In the genomic region with DNA sequence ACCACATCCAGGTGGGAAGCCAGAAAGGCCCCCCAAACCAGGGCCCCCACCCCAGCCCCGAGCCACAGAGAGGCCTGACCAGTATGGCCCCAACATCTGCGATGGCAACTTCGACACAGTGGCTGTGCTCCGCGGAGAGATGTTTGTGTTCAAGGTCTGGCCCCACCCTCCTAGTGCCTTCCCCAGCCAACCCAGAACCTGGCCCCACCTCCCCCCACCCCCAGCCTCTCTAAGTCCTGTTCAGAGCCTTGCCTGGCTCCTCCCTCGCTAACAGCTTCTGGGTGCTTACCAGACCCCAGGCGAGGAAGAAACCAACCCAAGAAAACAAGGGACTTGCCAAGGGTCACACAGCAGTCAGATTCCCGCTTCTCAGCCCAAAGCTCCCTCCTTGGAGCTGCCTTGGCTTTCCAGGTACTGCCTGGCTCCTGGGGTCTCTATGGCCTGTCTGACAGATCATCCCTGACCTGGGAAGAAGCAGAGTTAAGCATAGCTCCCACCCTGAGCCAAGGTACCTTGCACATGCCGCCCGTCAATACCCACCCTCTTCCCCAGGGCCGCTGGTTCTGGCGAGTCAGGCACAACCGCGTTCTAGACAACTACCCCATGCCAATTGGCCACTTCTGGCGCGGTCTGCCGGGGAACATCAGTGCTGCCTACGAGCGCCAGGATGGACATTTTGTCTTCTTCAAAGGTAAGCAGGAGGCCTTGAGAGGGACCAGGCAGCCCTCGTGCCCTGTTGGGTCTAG, we compare ENCODE assay signal across 11 mouse cellular contexts. TPM values are rescaled to one million over a fixed set of nuclear protein-coding genes. Genes with fewer than 3 reads are reported as not detected.
A peak's percentile ranks its signal among the peaks of the same experiment; 100 is the strongest.
DNase-seq lines count a peak whose midpoint lies in the region; ATAC-seq lines count a peak whose summit lies in the region.
"Had no signal": no experiment of that assay in that cellular context is flagged by ENCODE, and none has a peak within 500 bp of the region (broad histone marks: within the 10 kb centered on the region; RNA-seq: fewer than 3 reads in every experiment).

No protein-coding gene starts in this region.

- H3K9ac ChIP-seq in lung, embryonic 15.5 days: no peak overlapping the region
- H3K9ac ChIP-seq in liver, embryonic 12.5 days: 0 out of 2 replicates have a peak overlapping the region, but pooled peaks have one; percentile 7

- WGBS in lung, embryonic 15.5 days: 44% methylated on average over 20 of the region's 20 CpGs
- WGBS in embryonic facial prominence, embryonic 10.5 days: 54% methylated on average over 20 of the region's 20 CpGs
- whole genome bisulfite sequencing in liver, embryonic 12.5 days (ENCODE audit: insufficient replicate concordance): 45% methylated on average over 20 of the region's 20 CpGs

- H3K27me3 ChIP-seq in lung, embryonic 15.5 days: no peaks in the 10 kb centered on the region
- no peaks in the 10 kb centered on the region for H3K27me3 ChIP-seq in embryonic facial prominence, embryonic 10.5 days (replicated peaks; ENCODE audit: low read depth, poor library complexity, severe bottlenecking)
- peaks cover 10% of the 10 kb centered on the region; the same call in 1 of the 2 replicates for H3K27me3 ChIP-seq in liver, embryonic 12.5 days (replicated peaks)

- no peak overlapping the region; the same call in 1 of the 2 replicates for H3K4me3 ChIP-seq in lung, embryonic 15.5 days
- peak overlapping the region; percentile 44 for H3K4me3 ChIP-seq in embryonic facial prominence, embryonic 10.5 days
- peak overlapping the region; percentile 27 for H3K4me3 ChIP-seq in liver, embryonic 12.5 days

- peaks cover 6% of the 10 kb centered on the region for H3K4me1 ChIP-seq in lung, embryonic 15.5 days
- H3K4me1 ChIP-seq in embryonic facial prominence, embryonic 10.5 days: peaks cover 29% of the 10 kb centered on the region
- H3K4me1 ChIP-seq in liver, embryonic 12.5 days: peaks cover 46% of the 10 kb centered on the region

- intact Hi-C loops in left cerebral cortex, postnatal 4 days (cut with DNase I): no loop called here

- H3K27ac ChIP-seq in lung, embryonic 15.5 days: no peak overlapping the region
- 0 out of 2 replicates have a peak overlapping the region, but pooled peaks have one; percentile 65 for H3K27ac ChIP-seq in embryonic facial prominence, embryonic 10.5 days (replicated peaks)
- H3K27ac ChIP-seq in liver, embryonic 12.5 days: no peak overlapping the region
- H3K27ac ChIP-seq: macrophage had no signal

- DNase-seq in lung, postnatal 10 days: no peak
- DNase-seq in embryonic facial prominence, embryonic 10.5 days (ENCODE audit: low spot score): peak; percentile 65
- peak; percentile 67 for DNase-seq in thymus, postnatal 25 days
- DNase-seq in testis, postnatal 14 days (ENCODE audit: low spot score): no peak
- DNase-seq in adrenal gland, postnatal 4 days (ENCODE audit: low spot score in 2 of 2): no peak
- DNase-seq in left cerebral cortex, postnatal 4 days: no peak
- DNase-seq: adrenal gland, postnatal 14 days had no signal

- H3K4me2 ChIP-seq in lung, embryonic 15.5 days: peak overlapping the region; percentile 44
- H3K4me2 ChIP-seq in liver, embryonic 12.5 days: peak overlapping the region; percentile 56

- peaks cover 5% of the 10 kb centered on the region; the same call in 1 of the 2 replicates for H3K36me3 ChIP-seq in lung, embryonic 15.5 days
- peaks cover 76% of the 10 kb centered on the region for H3K36me3 ChIP-seq in embryonic facial prominence, embryonic 10.5 days (replicated peaks)
- H3K36me3 ChIP-seq in liver, embryonic 12.5 days: no peaks in the 10 kb centered on the region

- no peaks in the 10 kb centered on the region for H3K9me3 ChIP-seq in lung, embryonic 15.5 days
- no peaks in the 10 kb centered on the region for H3K9me3 ChIP-seq in embryonic facial prominence, embryonic 10.5 days
- H3K9me3 ChIP-seq in liver, embryonic 12.5 days (replicated peaks): no peaks in the 10 kb centered on the region

- ATAC-seq in lung, embryonic 15.5 days (ENCODE audit: borderline replicate concordance, extremely low read depth, low FRiP score, low TSS enrichment): peak; percentile 69; the same call in 1 of the 2 replicates
- ATAC-seq in liver, embryonic 12.5 days: peak; percentile 38

RNA-seq across cellular contexts. Expression of a gene that starts 17.7 kb away (rescaled TPM):
- polyA plus RNA-seq in lung, embryonic 15.5 days (2015; fragmentation: Nextera tagmentation; extraction: Ambion mirVana): 18.1 and 20.4 TPM in 2 replicates
- polyA plus RNA-seq in embryonic facial prominence, embryonic 10.5 days (2016; fragmentation: Nextera tagmentation; extraction: Ambion mirVana): 11.3 and 12.5 TPM in 2 replicates
- polyA plus RNA-seq in liver, embryonic 12.5 days (2016; fragmentation: Nextera tagmentation; extraction: Ambion mirVana): 2.9 TPM in 2 replicates
- total RNA-seq in adrenal gland, postnatal 4 days (2021): 10 to 100 TPM; 25.3 to 30.8 TPM
- 10 to 100 TPM; 40.0 to 44.2 TPM for total RNA-seq in left cerebral cortex, postnatal 4 days (2021)

RNA-seq across cellular contexts. Expression of a gene that starts 37.7 kb away (rescaled TPM):
- polyA plus RNA-seq in lung, embryonic 15.5 days (2015; fragmentation: Nextera tagmentation; extraction: Ambion mirVana): 39.6 and 40.4 TPM in 2 replicates
- polyA plus RNA-seq in embryonic facial prominence, embryonic 10.5 days (2016; fragmentation: Nextera tagmentation; extraction: Ambion mirVana): 42.2 and 47.0 TPM in 2 replicates
- polyA plus RNA-seq in liver, embryonic 12.5 days (2016; fragmentation: Nextera tagmentation; extraction: Ambion mirVana): 15.4 and 15.9 TPM in 2 replicates
- 10 to 100 TPM; 25.2 to 28.5 TPM for total RNA-seq in adrenal gland, postnatal 4 days (2021)
- total RNA-seq in left cerebral cortex, postnatal 4 days (2021): 10 to 100 TPM; 26.5 to 32.8 TPM

RNA-seq across cellular contexts. Expression of a gene that starts 38.0 kb away (rescaled TPM):
- 8.2 and 9.4 TPM in 2 replicates for polyA plus RNA-seq in lung, embryonic 15.5 days (2015; fragmentation: Nextera tagmentation; extraction: Ambion mirVana)
- 11.5 and 12.4 TPM in 2 replicates for polyA plus RNA-seq in embryonic facial prominence, embryonic 10.5 days (2016; fragmentation: Nextera tagmentation; extraction: Ambion mirVana)
- polyA plus RNA-seq in liver, embryonic 12.5 days (2016; fragmentation: Nextera tagmentation; extraction: Ambion mirVana): 2.2 and 2.3 TPM in 2 replicates
- total RNA-seq in adrenal gland, postnatal 4 days (2021): 10 to 100 TPM; 15.9 to 16.7 TPM
- 10 to 100 TPM; 26.8 to 29.6 TPM for total RNA-seq in left cerebral cortex, postnatal 4 days (2021)

RNA-seq across cellular contexts. Expression of a gene that starts 59.4 kb away (rescaled TPM):
- 0.63 and 0.64 TPM in 2 replicates for polyA plus RNA-seq in lung, embryonic 15.5 days (2015; fragmentation: Nextera tagmentation; extraction: Ambion mirVana)
- not detected in 2 replicates for polyA plus RNA-seq in embryonic facial prominence, embryonic 10.5 days (2016; fragmentation: Nextera tagmentation; extraction: Ambion mirVana)
- polyA plus RNA-seq in liver, embryonic 12.5 days (2016; fragmentation: Nextera tagmentation; extraction: Ambion mirVana): not detected in 2 replicates
- total RNA-seq in adrenal gland, postnatal 4 days (2021): not detected
- total RNA-seq in left cerebral cortex, postnatal 4 days (2021): 1 to 10 TPM; 3.5 to 4.2 TPM
- total RNA-seq: adrenal gland, postnatal 14 days had no signal
- polyA plus RNA-seq: macrophage; small intestine, adult 2 months had no signal

Comparison
In these comparisons a context has a peak if more than half of its experiments do, and no peak if none do; other contexts are left out.
1. DNase-seq: peak in embryonic facial prominence, embryonic 10.5 days (single experiment) and thymus, postnatal 25 days (single experiment); none in lung, postnatal 10 days (single experiment), testis, postnatal 14 days (single experiment), adrenal gland, postnatal 4 days (0 of 2) and left cerebral cortex, postnatal 4 days (single experiment).